Mouse (Mus musculus) intestine, embryonic 14.5 days (tissue): ENCODE data around the gene Gm10974. TPM values are rescaled to one million over a fixed set of nuclear protein-coding genes. Genes with fewer than 3 reads are reported as not detected.

Source experiments
- ATAC-seq: fragments of 200-750 bp; cut with Nextera tagmentation; replicated peaks from 2 replicates; pipeline ENCODE4 v1.8.0; 2017; ENCODE audit warnings: low read depth, moderate number of reproducible peaks, moderate TSS enrichment, moderate library complexity; ENCODE audit not compliant: low FRiP score, low TSS enrichment
- DNase-seq: peaks from one replicate; pipeline ENCODE4 v3.0.0-alpha.2; 2018; ENCODE audit warnings: low spot score
- H3K27ac ChIP-seq: fragments of 300-500 bp; sonication (generic); 2 replicates; pipeline ENCODE4 v1.5.1; 2014; ENCODE audit warnings: low read depth, mild to moderate bottlenecking, control low read depth
- H3K27me3 ChIP-seq: fragments of 300-500 bp; sonication (generic); replicated peaks from 2 replicates; pipeline ENCODE4 v1.6.1; 2014; ENCODE audit warnings: low read length, control low read depth; ENCODE audit not compliant: control insufficient read depth, insufficient read depth
- H3K36me3 ChIP-seq: fragments of 300-500 bp; sonication (generic); 2 replicates; pipeline ENCODE4 v1.6.1; 2014; ENCODE audit warnings: low read length, control low read depth; ENCODE audit not compliant: control insufficient read depth, insufficient read depth
- H3K4me1 ChIP-seq: fragments of 300-500 bp; sonication (generic); replicated peaks from 2 replicates; pipeline ENCODE4 v1.6.1; 2014; ENCODE audit warnings: low read length, control low read depth, mixed read lengths; ENCODE audit not compliant: control insufficient read depth, insufficient read depth
- H3K4me2 ChIP-seq: fragments of 300-500 bp; sonication (generic); 2 replicates; pipeline ENCODE4 v1.6.1; 2014; ENCODE audit warnings: low read length
- H3K4me3 ChIP-seq: fragments of 300-500 bp; sonication (generic); 2 replicates; pipeline ENCODE4 v1.5.1; 2014; ENCODE audit warnings: low read depth, low read length, control low read depth, mixed read lengths
- H3K9ac ChIP-seq: fragments of 300-500 bp; sonication (generic); 2 replicates; pipeline ENCODE4 v1.6.1; 2014; ENCODE audit warnings: mild to moderate bottlenecking, low read length
- H3K9me3 ChIP-seq: fragments of 300-500 bp; sonication (generic); 2 replicates; pipeline ENCODE4 v1.6.1; 2016; ENCODE audit warnings: low read length, control low read depth; ENCODE audit not compliant: control insufficient read depth
- WGBS: fragments of 180-500 bp; shearing (Covaris S2); extraction: QIAGEN DNeasy Blood & Tissue Kit; methylation state at CpG from one replicate; pipeline ENCODE4 v1.1.7; 2014; 5-methylcytosine and 5-hydroxymethylcytosine counted together
- polyA plus RNA-seq: library from polyadenylated mRNA; unstranded; fragments of >200 nt; fragmentation: Nextera tagmentation; extraction: Ambion mirVana; gene quantifications from 2 replicates; pipeline ENCODE4 v1.2.1, GENCODE M21; 2014

Gene Gm10974
- polyA plus RNA-seq, 1 experiment from 2014 or later: not detected

- DNase-seq (no peak), ATAC-seq (no peak)
- Histone ChIP-seq H3K4me3 (no peak overlapping the region), H3K36me3 (no peaks in the 10 kb centered on the region), H3K27me3 (no peaks in the 10 kb centered on the region), H3K9me3 (no peaks in the 10 kb centered on the region), H3K27ac (no peak overlapping the region), H3K4me2 (no peak overlapping the region), H3K4me1 (peaks cover 26% of the 10 kb centered on the region), H3K9ac (no peak overlapping the region)
- 89% methylated on average over 5 of the region's 5 CpGs for WGBS
These were observed 37.2 kb downstream of the Gm10974 start for GRCm38 (mm10) chr7:66402876-66403275.

- Histone ChIP-seq H3K4me3 (no peak overlapping the region), H3K4me1 (peaks cover 22% of the 10 kb centered on the region; the same call in 1 of the 2 replicates), H3K27me3 (no peaks in the 10 kb centered on the region), H3K9me3 (no peaks in the 10 kb centered on the region), H3K4me2 (no peak overlapping the region), H3K36me3 (no peaks in the 10 kb centered on the region), H3K9ac (no peak overlapping the region), H3K27ac (no peak overlapping the region)
- no peak for DNase-seq
- 35% methylated on average over 10 of the region's 10 CpGs for WGBS
- no peak for ATAC-seq
These were observed 38.4 kb downstream of the Gm10974 start for GRCm38 (mm10) chr7:66404141-66404540.

- no peaks in the 10 kb centered on the region for H3K9me3 ChIP-seq
- 75% methylated on average over 4 of the region's 4 CpGs for WGBS
- H3K36me3 ChIP-seq: no peaks in the 10 kb centered on the region
- no peak overlapping the region for H3K4me3 ChIP-seq
- no peak overlapping the region for H3K9ac ChIP-seq
- peaks cover 22% of the 10 kb centered on the region; the same call in 1 of the 2 replicates for H3K4me1 ChIP-seq
- DNase-seq (no peak), ATAC-seq (no peak)
- no peaks in the 10 kb centered on the region for H3K27me3 ChIP-seq
- H3K27ac ChIP-seq: no peak overlapping the region
- no peak overlapping the region for H3K4me2 ChIP-seq
These were observed 39.1 kb downstream of the Gm10974 start for GRCm38 (mm10) chr7:66404802-66405201.

GRCm38 (mm10) chr7:66405541-66405940 is 39.8 kb downstream of the Gm10974 start:
- no peak overlapping the region for H3K4me2 ChIP-seq
- DNase-seq: no peak
- no peak for ATAC-seq
- H3K27ac ChIP-seq: no peak overlapping the region
- H3K36me3 ChIP-seq: no peaks in the 10 kb centered on the region
- H3K27me3 ChIP-seq: no peaks in the 10 kb centered on the region
- H3K4me1 ChIP-seq: peaks cover 22% of the 10 kb centered on the region; the same call in 1 of the 2 replicates
- no peaks in the 10 kb centered on the region for H3K9me3 ChIP-seq
- H3K4me3 ChIP-seq: no peak overlapping the region
- H3K9ac ChIP-seq: no peak overlapping the region
- WGBS: 54% methylated on average over 11 of the region's 11 CpGs

GRCm38 (mm10) chr7:66405951-66406721 is 40.4 kb downstream of the Gm10974 start:
- Histone ChIP-seq H3K27me3 (no peaks in the 10 kb centered on the region), H3K36me3 (no peaks in the 10 kb centered on the region), H3K9ac (no peak overlapping the region), H3K4me2 (no peak overlapping the region), H3K9me3 (no peaks in the 10 kb centered on the region), H3K4me1 (peaks cover 22% of the 10 kb centered on the region; the same call in 1 of the 2 replicates), H3K27ac (no peak overlapping the region), H3K4me3 (no peak overlapping the region)
- no peak for ATAC-seq
- no peak for DNase-seq
- 53% methylated on average over 13 of the region's 13 CpGs for WGBS

GRCm38 (mm10) chr7:66406971-66407370 is 41.3 kb downstream of the Gm10974 start:
- no peaks in the 10 kb centered on the region for H3K9me3 ChIP-seq
- DNase-seq (no peak), ATAC-seq (no peak)
- 54% methylated on average over 8 of the region's 8 CpGs for WGBS
- no peak overlapping the region for H3K4me3 ChIP-seq
- H3K4me2 ChIP-seq: no peak overlapping the region
- peaks cover 19% of the 10 kb centered on the region; the same call in 1 of the 2 replicates for H3K4me1 ChIP-seq
- no peaks in the 10 kb centered on the region for H3K27me3 ChIP-seq
- H3K9ac ChIP-seq: no peak overlapping the region
- no peaks in the 10 kb centered on the region for H3K36me3 ChIP-seq
- H3K27ac ChIP-seq: no peak overlapping the region

GRCm38 (mm10) chr7:66409433-66409832 is 43.7 kb downstream of the Gm10974 start:
- Histone ChIP-seq H3K4me1 (peaks cover 17% of the 10 kb centered on the region; the same call in 1 of the 2 replicates), H3K36me3 (no peaks in the 10 kb centered on the region), H3K9ac (no peak overlapping the region), H3K27ac (no peak overlapping the region), H3K9me3 (no peaks in the 10 kb centered on the region), H3K27me3 (no peaks in the 10 kb centered on the region), H3K4me2 (no peak overlapping the region), H3K4me3 (no peak overlapping the region)
- no peak for DNase-seq
- 70% methylated on average over 6 of the region's 6 CpGs for WGBS
- no peak for ATAC-seq

- no peaks in the 10 kb centered on the region for H3K9me3 ChIP-seq
- ATAC-seq: no peak
- H3K4me3 ChIP-seq: no peak overlapping the region
- DNase-seq: no peak
- H3K9ac ChIP-seq: no peak overlapping the region
- H3K36me3 ChIP-seq: no peaks in the 10 kb centered on the region
- 79% methylated on average over 7 of the region's 7 CpGs for WGBS
- no peaks in the 10 kb centered on the region for H3K27me3 ChIP-seq
- H3K4me2 ChIP-seq: no peak overlapping the region
- H3K4me1 ChIP-seq: no peaks in the 10 kb centered on the region
- H3K27ac ChIP-seq: no peak overlapping the region
These were observed 47.4 kb downstream of the Gm10974 start for GRCm38 (mm10) chr7:66413093-66413492.

- Histone ChIP-seq H3K36me3 (no peaks in the 10 kb centered on the region), H3K9me3 (no peaks in the 10 kb centered on the region), H3K4me1 (no peaks in the 10 kb centered on the region), H3K4me2 (no peak overlapping the region), H3K27me3 (no peaks in the 10 kb centered on the region), H3K9ac (no peak overlapping the region), H3K27ac (no peak overlapping the region), H3K4me3 (no peak overlapping the region)
- WGBS: 75% methylated on average over 4 of the region's 4 CpGs
- no peak for ATAC-seq
- DNase-seq: no peak
These were observed 51.1 kb downstream of the Gm10974 start for GRCm38 (mm10) chr7:66416829-66417228.
